ENCODE assay signal across 9 mouse cellular contexts in the genomic region with DNA sequence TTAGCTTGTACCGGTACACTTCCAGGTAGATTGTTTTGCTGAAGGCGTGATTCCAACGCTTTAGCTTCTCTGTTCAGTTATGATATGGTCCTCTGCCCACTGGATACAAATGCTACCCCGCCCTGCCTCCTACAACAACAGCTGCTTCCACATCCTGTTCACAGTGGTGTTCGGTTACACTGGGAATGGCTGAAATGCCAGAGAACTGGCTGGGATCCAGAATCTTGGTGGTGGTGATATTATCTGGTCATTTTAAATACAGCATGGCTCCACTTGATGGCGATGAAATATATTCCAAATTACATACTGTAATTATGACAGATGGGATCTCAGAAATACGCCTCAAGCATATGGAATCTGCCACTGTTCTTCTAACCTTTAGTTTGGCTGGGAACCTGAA. TPM values are rescaled to one million over a fixed set of nuclear protein-coding genes. Genes with fewer than 3 reads are reported as not detected.
A peak's percentile ranks its signal among the peaks of the same experiment; 100 is the strongest.
DNase-seq lines count a peak whose midpoint lies in the region; ATAC-seq lines count a peak whose summit lies in the region.
"Had no signal": no experiment of that assay in that cellular context is flagged by ENCODE, and none has a peak within 500 bp of the region (broad histone marks: within the 10 kb centered on the region; RNA-seq: fewer than 3 reads in every experiment).

No protein-coding gene starts in this region.

- H3K27me3 ChIP-seq in forebrain, embryonic 14.5 days (replicated peaks; ENCODE audit: control insufficient read depth, insufficient read depth, low read length) = no peaks in the 10 kb centered on the region
- H3K27me3 ChIP-seq in forebrain, embryonic 11.5 days (ENCODE audit: control insufficient read depth, insufficient read depth, low read length) = no peaks in the 10 kb centered on the region
- no peaks in the 10 kb centered on the region for H3K27me3 ChIP-seq in embryonic facial prominence, embryonic 14.5 days (replicated peaks; ENCODE audit: control insufficient read depth, insufficient read depth, low read length)
- no peaks in the 10 kb centered on the region for H3K27me3 ChIP-seq in hindbrain, embryonic 14.5 days (ENCODE audit: control insufficient read depth, insufficient read depth, low read length)
- H3K27me3 ChIP-seq in neural tube, embryonic 13.5 days = no peaks in the 10 kb centered on the region
- H3K27me3 ChIP-seq: embryonic facial prominence, embryonic 12.5 days had no signal

- H3K36me3 ChIP-seq in forebrain, embryonic 14.5 days (ENCODE audit: control insufficient read depth, insufficient read depth, low read length) = no peaks in the 10 kb centered on the region
- no peaks in the 10 kb centered on the region for H3K36me3 ChIP-seq in forebrain, embryonic 11.5 days (ENCODE audit: control insufficient read depth, insufficient read depth, low read length)
- H3K36me3 ChIP-seq in embryonic facial prominence, embryonic 14.5 days (ENCODE audit: control insufficient read depth, insufficient read depth, low read length) = no peaks in the 10 kb centered on the region
- no peaks in the 10 kb centered on the region for H3K36me3 ChIP-seq in hindbrain, embryonic 14.5 days (replicated peaks; ENCODE audit: control insufficient read depth, insufficient read depth)
- H3K36me3 ChIP-seq in neural tube, embryonic 13.5 days = no peaks in the 10 kb centered on the region
- H3K36me3 ChIP-seq: embryonic facial prominence, embryonic 12.5 days had no signal

- no peak overlapping the region for H3K4me2 ChIP-seq in forebrain, embryonic 14.5 days (ENCODE audit: low read length)
- no peak overlapping the region for H3K4me2 ChIP-seq in forebrain, embryonic 11.5 days (ENCODE audit: low read depth, low read length, severe bottlenecking)
- no peak overlapping the region for H3K4me2 ChIP-seq in embryonic facial prominence, embryonic 14.5 days (ENCODE audit: low read depth, low read length)
- H3K4me2 ChIP-seq in hindbrain, embryonic 14.5 days (replicated peaks) = no peak overlapping the region
- no peak overlapping the region for H3K4me2 ChIP-seq in neural tube, embryonic 13.5 days
- H3K4me2 ChIP-seq: embryonic facial prominence, embryonic 12.5 days had no signal

- no peaks in the 10 kb centered on the region for H3K9me3 ChIP-seq in forebrain, embryonic 14.5 days (replicated peaks; ENCODE audit: control insufficient read depth, low read length)
- no peaks in the 10 kb centered on the region for H3K9me3 ChIP-seq in forebrain, embryonic 11.5 days (ENCODE audit: control insufficient read depth, low read length)
- no peaks in the 10 kb centered on the region for H3K9me3 ChIP-seq in embryonic facial prominence, embryonic 14.5 days (ENCODE audit: control insufficient read depth, low read length)
- no peaks in the 10 kb centered on the region for H3K9me3 ChIP-seq in hindbrain, embryonic 14.5 days (ENCODE audit: control insufficient read depth, low read length)
- H3K9me3 ChIP-seq in neural tube, embryonic 13.5 days = no peaks in the 10 kb centered on the region
- H3K9me3 ChIP-seq: embryonic facial prominence, embryonic 12.5 days had no signal

- WGBS in forebrain, embryonic 14.5 days = 75% methylated on average over 7 of the region's 7 CpGs
- 86% methylated on average over 7 of the region's 7 CpGs for WGBS in forebrain, embryonic 11.5 days
- WGBS in embryonic facial prominence, embryonic 14.5 days = 37% methylated on average over 7 of the region's 7 CpGs
- 61% methylated on average over 7 of the region's 7 CpGs for WGBS in hindbrain, embryonic 14.5 days
- WGBS in neural tube, embryonic 13.5 days = 72% methylated on average over 7 of the region's 7 CpGs

- peak; percentile 47 for DNase-seq in forebrain, embryonic 14.5 days (ENCODE audit: low spot score)
- DNase-seq in forebrain, embryonic 11.5 days (ENCODE audit: low spot score) = no peak
- DNase-seq in adrenal gland, adult 18-20 months (ENCODE audit: low spot score in 2 of 2) = peak; percentile 11 to 25
- peak; percentile 92 for DNase-seq in embryonic facial prominence, embryonic 14.5 days (ENCODE audit: low spot score)
- DNase-seq in hindbrain, embryonic 14.5 days (ENCODE audit: low spot score) = peak; percentile 64
- peak; percentile 6 to 25 for DNase-seq in layer of hippocampus, postnatal 14 days (ENCODE audit: low spot score in 2 of 2)

- no peak overlapping the region for H3K9ac ChIP-seq in forebrain, embryonic 14.5 days (ENCODE audit: low read length)
- H3K9ac ChIP-seq in forebrain, embryonic 11.5 days (ENCODE audit: low read length) = no peak overlapping the region
- H3K9ac ChIP-seq in embryonic facial prominence, embryonic 14.5 days (ENCODE audit: low read depth, low read length) = no peak overlapping the region
- no peak overlapping the region for H3K9ac ChIP-seq in hindbrain, embryonic 14.5 days
- no peak overlapping the region for H3K9ac ChIP-seq in neural tube, embryonic 13.5 days
- H3K9ac ChIP-seq: embryonic facial prominence, embryonic 12.5 days had no signal

- no peak overlapping the region for H3K4me3 ChIP-seq in forebrain, embryonic 14.5 days (ENCODE audit: low read depth, low read length)
- H3K4me3 ChIP-seq in forebrain, embryonic 11.5 days (ENCODE audit: low read depth, low read length) = no peak overlapping the region
- no peak overlapping the region for H3K4me3 ChIP-seq in embryonic facial prominence, embryonic 14.5 days (ENCODE audit: low read depth, low read length)
- no peak overlapping the region for H3K4me3 ChIP-seq in hindbrain, embryonic 14.5 days (replicated peaks; ENCODE audit: low read length)
- no peak overlapping the region for H3K4me3 ChIP-seq in neural tube, embryonic 13.5 days
- H3K4me3 ChIP-seq: embryonic facial prominence, embryonic 12.5 days had no signal

- no peaks in the 10 kb centered on the region for H3K4me1 ChIP-seq in forebrain, embryonic 14.5 days (ENCODE audit: control insufficient read depth, insufficient read depth, low read length)
- no peaks in the 10 kb centered on the region for H3K4me1 ChIP-seq in forebrain, embryonic 11.5 days (replicated peaks; ENCODE audit: control insufficient read depth, insufficient read depth, low read length)
- no peaks in the 10 kb centered on the region; the same call in 1 of the 2 replicates for H3K4me1 ChIP-seq in embryonic facial prominence, embryonic 14.5 days (ENCODE audit: control insufficient read depth, insufficient read depth, low read length)
- H3K4me1 ChIP-seq in hindbrain, embryonic 14.5 days (replicated peaks; ENCODE audit: control insufficient read depth, insufficient read depth, low read length) = no peaks in the 10 kb centered on the region
- H3K4me1 ChIP-seq in neural tube, embryonic 13.5 days (replicated peaks) = no peaks in the 10 kb centered on the region

- no peak overlapping the region for H3K27ac ChIP-seq in forebrain, embryonic 14.5 days (ENCODE audit: low read depth, low read length)
- H3K27ac ChIP-seq in forebrain, embryonic 11.5 days (ENCODE audit: low read depth, low read length) = no peak overlapping the region
- H3K27ac ChIP-seq in embryonic facial prominence, embryonic 14.5 days (replicated peaks; ENCODE audit: low read depth, low read length) = no peak overlapping the region
- no peak overlapping the region for H3K27ac ChIP-seq in hindbrain, embryonic 14.5 days
- H3K27ac ChIP-seq in neural tube, embryonic 13.5 days (replicated peaks) = no peak overlapping the region
- H3K27ac ChIP-seq: embryonic facial prominence, embryonic 12.5 days had no signal

- peak; percentile 71; the same call in 1 of the 2 replicates for ATAC-seq in forebrain, embryonic 14.5 days
- no peak for ATAC-seq in forebrain, embryonic 11.5 days (replicated peaks; ENCODE audit: low FRiP score)
- peak; percentile 90 for ATAC-seq in embryonic facial prominence, embryonic 14.5 days (ENCODE audit: low read depth)
- ATAC-seq in hindbrain, embryonic 14.5 days (ENCODE audit: low FRiP score) = peak; percentile 88
- peak; percentile 82 for ATAC-seq in neural tube, embryonic 13.5 days (ENCODE audit: low read depth)
- no peak for ATAC-seq in activated CD4-positive, CD25-positive, alpha-beta regulatory T cell, adult 4 months

RNA-seq across cellular contexts. Expression of gene Tspan12, which starts 42.1 kb away (rescaled TPM):
- 57.1 and 60.7 TPM in 2 replicates for polyA plus RNA-seq in forebrain, embryonic 14.5 days (2014; fragmentation: Nextera tagmentation; extraction: Ambion mirVana)
- 62.5 and 63.5 TPM in 2 replicates for polyA plus RNA-seq in forebrain, embryonic 11.5 days (2014; fragmentation: Nextera tagmentation; extraction: Ambion mirVana)
- total RNA-seq in adrenal gland, adult 18-20 months (2021) = 100 to 1,000 TPM; 141 to 179 TPM
- 50.5 and 52.8 TPM in 2 replicates for polyA plus RNA-seq in embryonic facial prominence, embryonic 14.5 days (2014; fragmentation: Nextera tagmentation; extraction: Ambion mirVana)
- 73.7 and 80.1 TPM in 2 replicates for polyA plus RNA-seq in hindbrain, embryonic 14.5 days (2014; fragmentation: Nextera tagmentation; extraction: Ambion mirVana)
- 10 to 100 TPM; 32.8 TPM for total RNA-seq in layer of hippocampus, postnatal 14 days (2021)
- polyA plus RNA-seq in neural tube, embryonic 13.5 days (2015; fragmentation: Nextera tagmentation; extraction: Ambion mirVana) = 77.5 and 78.9 TPM in 2 replicates
- polyA plus RNA-seq in activated CD4-positive, CD25-positive, alpha-beta regulatory T cell, adult 4 months (2017; shearing (Covaris generic)) = not detected

RNA-seq across cellular contexts. Expression of gene Ing3, which starts 54.9 kb away (rescaled TPM):
- polyA plus RNA-seq in forebrain, embryonic 14.5 days (2014; fragmentation: Nextera tagmentation; extraction: Ambion mirVana) = 57.7 and 64.0 TPM in 2 replicates
- polyA plus RNA-seq in forebrain, embryonic 11.5 days (2014; fragmentation: Nextera tagmentation; extraction: Ambion mirVana) = 44.5 and 46.7 TPM in 2 replicates
- 10 to 100 TPM; 22.8 to 23.0 TPM for total RNA-seq in adrenal gland, adult 18-20 months (2021)
- 44.2 and 50.0 TPM in 2 replicates for polyA plus RNA-seq in embryonic facial prominence, embryonic 14.5 days (2014; fragmentation: Nextera tagmentation; extraction: Ambion mirVana)
- 36.8 and 40.4 TPM in 2 replicates for polyA plus RNA-seq in hindbrain, embryonic 14.5 days (2014; fragmentation: Nextera tagmentation; extraction: Ambion mirVana)
- total RNA-seq in layer of hippocampus, postnatal 14 days (2021) = 10 to 100 TPM; 24.4 to 25.9 TPM
- 46.4 and 48.1 TPM in 2 replicates for polyA plus RNA-seq in neural tube, embryonic 13.5 days (2015; fragmentation: Nextera tagmentation; extraction: Ambion mirVana)
- polyA plus RNA-seq in activated CD4-positive, CD25-positive, alpha-beta regulatory T cell, adult 4 months (2017; shearing (Covaris generic)) = 100 to 1,000 TPM in 1 of 2 experiments, 10 to 100 TPM in 1; 57.6 to 114 TPM

Comparison
In these comparisons a context has a peak if more than half of its experiments do, and no peak if none do; other contexts are left out.
1. ATAC-seq: peak in forebrain, embryonic 14.5 days (single experiment), embryonic facial prominence, embryonic 14.5 days (single experiment), hindbrain, embryonic 14.5 days (single experiment) and neural tube, embryonic 13.5 days (single experiment); none in forebrain, embryonic 11.5 days (single experiment) and activated CD4-positive, CD25-positive, alpha-beta regulatory T cell, adult 4 months (single experiment).
2. RNA of gene Tspan12, which starts 42.1 kb away (polyA plus RNA-seq): 77.5 to 78.9 TPM in neural tube, embryonic 13.5 days, 73.7 to 80.1 TPM in hindbrain, embryonic 14.5 days, 62.5 to 63.5 TPM in forebrain, embryonic 11.5 days, 57.1 to 60.7 TPM in forebrain, embryonic 14.5 days and 50.5 to 52.8 TPM in embryonic facial prominence, embryonic 14.5 days; not detected in activated CD4-positive, CD25-positive, alpha-beta regulatory T cell, adult 4 months; every median in the first group is over 10 times any median in the second.